Mouse (Mus musculus): ENCODE measurements around the gene Tob2. TPM values are rescaled to one million over a fixed set of nuclear protein-coding genes. Genes with fewer than 3 reads are reported as not detected.

The Tob2 gene
- total RNA-seq (2021) = 100 to 1,000 TPM; 108 to 183 TPM
- long read RNA-seq, experiment 1, full-length matches to known transcripts = 19 of 97 reads
- long read RNA-seq, experiment 1, partial matches to known transcripts = 0 of 97 reads
- long read RNA-seq, experiment 1, other reads (novel, unspliced or antisense) = 78 of 97 reads
- long read RNA-seq, experiment 2, full-length matches to known transcripts = 34 of 60 reads
- long read RNA-seq, experiment 2, partial matches to known transcripts = 0 of 60 reads
- long read RNA-seq, experiment 2, other reads (novel, unspliced or antisense) = 26 of 60 reads

GRCm38 (mm10) chr15:81858517-81859329 is at the start of gene Tob2:
Tob2 (minus strand) TSS chr15:81858796.
- DNase-seq = peak; percentile 76

GRCm38 (mm10) chr15:81907953-81908352 is 49.4 kb upstream of the Tob2 start:
- DNase-seq = no peak

- peak; percentile 86 for DNase-seq
These were observed 46.3 kb upstream of the Tob2 start for GRCm38 (mm10) chr15:81904939-81905338.

GRCm38 (mm10) chr15:81898751-81899150 is 40.2 kb upstream of the Tob2 start:
- no peak for DNase-seq

- no peak for DNase-seq
These were observed 39.1 kb upstream of the Tob2 start for GRCm38 (mm10) chr15:81897607-81898285.

GRCm38 (mm10) chr15:81896407-81896806 is 37.8 kb upstream of the Tob2 start:
- no peak for DNase-seq

GRCm38 (mm10) chr15:81894002-81894401 is 35.4 kb upstream of the Tob2 start:
- no peak for DNase-seq

- no peak for DNase-seq
These were observed 33.4 kb upstream of the Tob2 start for GRCm38 (mm10) chr15:81891822-81892580.

- no peak for DNase-seq
These were observed 32.7 kb upstream of the Tob2 start for GRCm38 (mm10) chr15:81891140-81891802.

GRCm38 (mm10) chr15:81889175-81889574 is 30.6 kb upstream of the Tob2 start:
- DNase-seq = no peak

- no peak for DNase-seq
These were observed 28.4 kb upstream of the Tob2 start for GRCm38 (mm10) chr15:81886795-81887550.

GRCm38 (mm10) chr15:81885418-81885934 is 26.9 kb upstream of the Tob2 start:
- DNase-seq = no peak

GRCm38 (mm10) chr15:81882348-81882747 is 23.8 kb upstream of the Tob2 start:
- no peak for DNase-seq

- peak; percentile 66 for DNase-seq
These were observed 21.2 kb upstream of the Tob2 start for GRCm38 (mm10) chr15:81879531-81880401.

- peak; percentile 99 for DNase-seq
These were observed 13.9 kb upstream of the Tob2 start, which contains the start of gene Aco2 for GRCm38 (mm10) chr15:81872262-81873136. Aco2 (plus strand) TSS chr15:81872309.

- DNase-seq = peak; percentile 90
These were observed 13.1 kb upstream of the Tob2 start, which contains the start of gene Phf5a for GRCm38 (mm10) chr15:81871604-81872261. Phf5a (minus strand) TSS chr15:81871911.

GRCm38 (mm10) chr15:81869985-81870384 is 11.4 kb upstream of the Tob2 start:
- no peak for DNase-seq

GRCm38 (mm10) chr15:81864238-81864637 is 5.6 kb upstream of the Tob2 start:
- no peak for DNase-seq

Data from adrenal gland, postnatal 10 days (tissue).